Mouse (Mus musculus): ENCODE measurements at regions not wholly inside any gene's neighbourhood (a gene's known extent, or its start where the extent isn't known, plus 50 kb on each side); places are given as distances from the start of the nearest gene placed in this dataset.

DNA sequence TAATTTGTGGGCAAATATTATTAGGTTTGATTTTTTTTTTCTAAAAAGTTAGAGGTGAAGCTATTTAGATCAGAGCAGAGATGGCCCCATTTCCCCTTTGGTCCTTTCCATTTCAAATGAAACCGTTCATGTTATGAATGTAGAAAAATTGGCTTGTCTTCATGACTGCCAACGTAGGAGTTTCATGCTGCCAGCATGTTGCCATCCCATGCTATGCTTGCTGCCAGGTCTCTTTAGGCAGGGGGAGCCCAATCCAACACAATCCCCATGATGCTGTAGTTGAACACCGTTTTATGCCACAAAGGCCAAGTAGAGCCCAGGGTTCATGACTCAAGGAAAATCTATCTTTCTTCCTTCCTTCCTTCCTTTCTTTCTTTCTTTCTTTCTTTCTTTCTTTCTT lies 259.5 kb downstream of the Abcc12 start:
- 84% methylated on average over 3 of the region's 3 CpGs for WGBS
- H3K27me3 ChIP-seq (replicated peaks), result no peaks in the 10 kb centered on the region
- no peaks in the 10 kb centered on the region for H3K4me1 ChIP-seq
- ATAC-seq (ENCODE audit: insufficient read depth, low FRiP score, low read depth), result no peak
- no peak overlapping the region for H3K4me3 ChIP-seq (replicated peaks)
- H3K27ac ChIP-seq, result no peak overlapping the region
- no peaks in the 10 kb centered on the region for H3K9me3 ChIP-seq
- H3K36me3 ChIP-seq, result no peaks in the 10 kb centered on the region
- H3K9ac ChIP-seq, result no peak overlapping the region
- no peak overlapping the region for H3K4me2 ChIP-seq

- no peaks in the 10 kb centered on the region for H3K9me3 ChIP-seq
- no peak overlapping the region for H3K9ac ChIP-seq
- H3K4me1 ChIP-seq, result no peaks in the 10 kb centered on the region
- no peak overlapping the region for H3K27ac ChIP-seq
- no peaks in the 10 kb centered on the region for H3K36me3 ChIP-seq
- H3K27me3 ChIP-seq (replicated peaks), result no peaks in the 10 kb centered on the region
- H3K4me2 ChIP-seq, result no peak overlapping the region
- ATAC-seq (ENCODE audit: insufficient read depth, low FRiP score, low read depth), result no peak
- H3K4me3 ChIP-seq (replicated peaks), result no peak overlapping the region
- 43% methylated on average over 3 of the region's 3 CpGs for WGBS
Measured at GRCm38 (mm10) chr8:86318531-86318930, 262.0 kb downstream of the Abcc12 start.

DNA sequence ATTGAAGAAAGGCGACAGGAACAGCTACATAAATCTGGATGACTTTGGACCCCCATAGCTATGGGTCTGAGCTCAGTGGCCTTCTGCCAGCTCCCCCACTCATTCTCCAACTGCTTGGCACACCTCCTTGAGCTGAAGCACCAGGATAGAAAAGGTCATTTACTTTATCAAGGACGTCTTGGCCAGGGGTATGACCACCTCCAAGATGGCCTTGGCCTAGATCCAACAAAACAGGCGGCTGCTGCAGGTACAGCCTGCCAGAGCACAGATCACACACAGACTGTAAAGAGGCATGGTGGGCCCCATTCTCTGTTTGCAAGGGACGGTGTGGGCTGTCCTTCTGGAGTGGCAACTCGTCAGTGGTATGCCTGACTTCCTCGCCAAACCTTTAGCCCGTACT lies 264.2 kb downstream of the Abcc12 start:
- no peak for ATAC-seq (ENCODE audit: insufficient read depth, low FRiP score, low read depth)
- H3K4me3 ChIP-seq (replicated peaks), result no peak overlapping the region
- H3K27ac ChIP-seq, result no peak overlapping the region
- no peaks in the 10 kb centered on the region for H3K9me3 ChIP-seq
- no peak overlapping the region for H3K4me2 ChIP-seq
- 78% methylated on average over 7 of the region's 7 CpGs for WGBS
- no peaks in the 10 kb centered on the region for H3K4me1 ChIP-seq
- no peaks in the 10 kb centered on the region for H3K36me3 ChIP-seq
- no peak overlapping the region for H3K9ac ChIP-seq
- no peaks in the 10 kb centered on the region for H3K27me3 ChIP-seq (replicated peaks)

DNA sequence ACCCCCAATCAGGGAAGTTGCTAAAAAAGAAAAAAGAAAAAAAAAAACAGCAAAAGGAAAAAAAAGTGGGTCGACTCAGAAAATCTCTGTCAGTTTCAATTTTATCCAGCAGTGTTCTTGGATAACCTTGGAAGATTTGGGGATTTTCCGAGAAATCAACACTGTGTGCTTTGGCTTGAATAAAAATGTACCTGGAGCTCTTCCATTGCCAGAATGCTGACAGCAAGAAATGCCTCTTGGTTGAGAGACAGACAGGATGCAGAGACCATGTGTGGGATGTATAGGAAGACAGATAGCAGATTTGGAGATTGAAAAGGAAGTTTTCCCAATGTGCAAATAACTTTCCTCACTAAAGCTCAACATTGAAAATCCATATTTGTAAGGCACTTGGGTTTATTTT lies 271.0 kb downstream of the Abcc12 start:
- H3K4me3 ChIP-seq (replicated peaks), result no peak overlapping the region
- no peak overlapping the region for H3K27ac ChIP-seq
- H3K36me3 ChIP-seq, result no peaks in the 10 kb centered on the region
- 63% methylated on average over 2 of the region's 2 CpGs for WGBS
- H3K4me2 ChIP-seq, result no peak overlapping the region
- H3K9me3 ChIP-seq, result no peaks in the 10 kb centered on the region
- no peak for ATAC-seq (ENCODE audit: insufficient read depth, low FRiP score, low read depth)
- no peaks in the 10 kb centered on the region for H3K4me1 ChIP-seq
- no peaks in the 10 kb centered on the region for H3K27me3 ChIP-seq (replicated peaks)
- no peak overlapping the region for H3K9ac ChIP-seq

GRCm38 (mm10) chr8:86307339-86307738 lies 273.1 kb downstream of the Abcc12 start:
- Histone ChIP-seq H3K9ac (no peak overlapping the region), H3K27ac (no peak overlapping the region), H3K4me3 (replicated peaks) (no peak overlapping the region), H3K4me1 (no peaks in the 10 kb centered on the region), H3K27me3 (replicated peaks) (no peaks in the 10 kb centered on the region), H3K9me3 (no peaks in the 10 kb centered on the region), H3K4me2 (no peak overlapping the region), H3K36me3 (no peaks in the 10 kb centered on the region)
- 76% methylated on average over 3 of the region's 3 CpGs for WGBS
- ATAC-seq (ENCODE audit: insufficient read depth, low FRiP score, low read depth), result no peak

DNA sequence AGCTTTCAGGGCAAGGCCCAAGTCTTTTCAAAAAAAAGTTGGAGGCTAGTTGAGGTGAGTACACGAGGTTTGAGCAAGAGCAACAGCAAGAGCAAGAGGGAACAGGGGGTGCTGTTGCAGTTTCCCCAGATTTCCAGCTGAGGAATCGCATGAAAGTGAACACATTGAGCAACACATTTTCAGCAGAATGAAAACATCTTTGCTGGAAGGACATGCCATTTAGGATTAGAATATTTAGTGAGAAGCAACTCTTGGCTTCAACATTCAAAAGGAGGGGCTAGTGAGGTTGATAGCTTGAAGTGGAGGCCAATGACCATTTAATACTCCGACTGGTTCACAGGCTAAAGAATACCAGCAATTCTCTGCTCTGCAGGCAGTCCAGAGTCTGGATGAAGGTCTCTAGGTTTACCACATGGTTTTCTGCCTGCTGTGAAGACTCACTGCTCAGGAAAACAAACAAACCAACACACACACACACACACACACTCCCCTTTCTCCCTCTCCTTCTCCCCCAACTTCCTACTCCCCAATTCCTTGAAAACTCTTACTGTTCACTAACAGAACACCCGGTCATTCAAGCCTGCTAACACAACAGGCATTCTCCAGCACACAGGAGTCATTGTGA lies 278.5 kb downstream of the Abcc12 start:
- no peaks in the 10 kb centered on the region for H3K27me3 ChIP-seq (replicated peaks)
- no peak overlapping the region for H3K9ac ChIP-seq
- no peak overlapping the region for H3K27ac ChIP-seq
- no peak overlapping the region for H3K4me3 ChIP-seq (replicated peaks)
- H3K36me3 ChIP-seq, result no peaks in the 10 kb centered on the region
- 49% methylated on average over 4 of the region's 4 CpGs for WGBS
- ATAC-seq (ENCODE audit: insufficient read depth, low FRiP score, low read depth), result no peak
- no peak overlapping the region for H3K4me2 ChIP-seq
- no peaks in the 10 kb centered on the region for H3K4me1 ChIP-seq
- H3K9me3 ChIP-seq, result no peaks in the 10 kb centered on the region

GRCm38 (mm10) chr8:86288713-86289384 lies 291.6 kb downstream of the Abcc12 start:
- 36% methylated on average over 3 of the region's 3 CpGs for WGBS
- Histone ChIP-seq H3K36me3 (no peaks in the 10 kb centered on the region), H3K27me3 (replicated peaks) (no peaks in the 10 kb centered on the region), H3K9ac (no peak overlapping the region), H3K27ac (no peak overlapping the region), H3K4me1 (no peaks in the 10 kb centered on the region), H3K4me3 (replicated peaks) (no peak overlapping the region), H3K9me3 (no peaks in the 10 kb centered on the region), H3K4me2 (no peak overlapping the region)
- ATAC-seq (ENCODE audit: insufficient read depth, low FRiP score, low read depth), result no peak

DNA sequence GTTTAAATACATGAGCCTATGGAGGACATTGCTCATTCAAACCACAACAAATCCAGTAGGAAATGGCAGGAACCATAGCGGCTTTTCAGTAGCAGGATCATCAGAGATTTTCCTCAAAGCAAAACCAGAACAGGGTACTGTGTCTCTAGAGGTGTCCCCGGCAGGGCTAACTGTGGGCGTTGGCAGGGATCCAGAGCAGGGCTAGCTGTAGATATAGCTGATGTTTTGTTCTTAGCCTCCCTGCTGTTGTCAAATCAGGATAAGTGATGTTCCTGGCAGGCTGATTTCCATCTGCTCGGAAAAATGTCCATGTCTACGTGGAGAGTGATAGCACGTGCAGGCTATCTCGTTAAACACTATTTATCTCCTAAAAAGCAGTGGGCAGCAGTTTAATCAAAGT lies 297.6 kb downstream of the Abcc12 start:
- Histone ChIP-seq H3K9ac (no peak overlapping the region), H3K4me3 (replicated peaks) (no peak overlapping the region), H3K27me3 (replicated peaks) (no peaks in the 10 kb centered on the region), H3K9me3 (no peaks in the 10 kb centered on the region), H3K36me3 (no peaks in the 10 kb centered on the region), H3K27ac (no peak overlapping the region), H3K4me2 (no peak overlapping the region), H3K4me1 (no peaks in the 10 kb centered on the region)
- no peak for ATAC-seq (ENCODE audit: insufficient read depth, low FRiP score, low read depth)
- WGBS, result 35% methylated on average over 7 of the region's 7 CpGs

DNA sequence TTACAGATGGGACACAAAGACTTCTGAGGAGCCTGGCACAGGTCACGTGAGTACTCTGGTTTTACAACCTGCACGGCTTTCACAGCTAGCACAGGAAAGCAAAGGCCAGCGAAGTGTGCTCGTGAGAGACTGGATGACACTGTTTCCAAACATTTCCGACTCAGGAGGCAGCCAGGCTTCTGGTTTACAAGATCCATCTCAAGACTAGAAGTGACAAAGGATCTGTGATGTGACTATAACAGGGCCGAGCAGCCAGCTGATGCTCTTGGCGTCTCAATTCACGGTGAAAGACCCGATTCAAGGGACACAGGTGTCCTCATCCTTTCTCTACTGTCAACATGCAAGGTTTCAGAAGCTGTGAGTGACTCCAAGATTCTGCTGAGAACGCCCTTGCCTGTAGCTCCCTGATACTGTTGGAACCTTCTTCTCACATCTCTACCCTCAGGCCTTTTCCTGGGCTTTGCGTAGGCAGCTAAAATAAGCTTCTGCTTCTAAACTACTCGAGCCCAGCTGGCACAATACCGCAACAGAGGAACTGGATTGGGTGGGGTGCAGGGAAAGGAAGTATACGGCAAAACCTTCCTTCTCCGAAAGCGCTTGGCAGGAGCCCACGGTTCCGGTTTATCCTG lies 300.3 kb downstream of the Abcc12 start:
- H3K9ac ChIP-seq, result no peak overlapping the region
- 82% methylated on average over 18 of the region's 18 CpGs for WGBS

GRCm38 (mm10) chr8:86275699-86276098 lies 304.8 kb downstream of the Abcc12 start:
- WGBS, result 77% methylated on average over 4 of the region's 4 CpGs
- Histone ChIP-seq H3K9me3 (no peaks in the 10 kb centered on the region), H3K27me3 (replicated peaks) (no peaks in the 10 kb centered on the region), H3K36me3 (no peaks in the 10 kb centered on the region), H3K4me2 (no peak overlapping the region), H3K4me3 (replicated peaks) (no peak overlapping the region), H3K9ac (no peak overlapping the region), H3K27ac (no peak overlapping the region), H3K4me1 (no peaks in the 10 kb centered on the region)
- no peak for ATAC-seq (ENCODE audit: insufficient read depth, low FRiP score, low read depth)

More for the DNA sequence above, 300.3 kb downstream of the Abcc12 start:
- Histone ChIP-seq H3K9me3 (no peaks in the 10 kb centered on the region), H3K27ac (no peak overlapping the region), H3K27me3 (replicated peaks) (no peaks in the 10 kb centered on the region), H3K4me2 (no peak overlapping the region), H3K4me3 (replicated peaks) (no peak overlapping the region), H3K36me3 (no peaks in the 10 kb centered on the region), H3K4me1 (no peaks in the 10 kb centered on the region)
- no peak for ATAC-seq (ENCODE audit: insufficient read depth, low FRiP score, low read depth)

GRCm38 (mm10) chr8:86273811-86274210 lies 306.7 kb downstream of the Abcc12 start:
- H3K9ac ChIP-seq, result no peak overlapping the region
- no peak overlapping the region for H3K27ac ChIP-seq
- H3K9me3 ChIP-seq, result no peaks in the 10 kb centered on the region
- no peak overlapping the region for H3K4me2 ChIP-seq
- H3K4me1 ChIP-seq, result no peaks in the 10 kb centered on the region
- WGBS, result 53% methylated on average over 3 of the region's 3 CpGs
- no peak overlapping the region for H3K4me3 ChIP-seq (replicated peaks)
- no peaks in the 10 kb centered on the region for H3K27me3 ChIP-seq (replicated peaks)
- H3K36me3 ChIP-seq, result no peaks in the 10 kb centered on the region
- no peak for ATAC-seq (ENCODE audit: insufficient read depth, low FRiP score, low read depth)

DNA sequence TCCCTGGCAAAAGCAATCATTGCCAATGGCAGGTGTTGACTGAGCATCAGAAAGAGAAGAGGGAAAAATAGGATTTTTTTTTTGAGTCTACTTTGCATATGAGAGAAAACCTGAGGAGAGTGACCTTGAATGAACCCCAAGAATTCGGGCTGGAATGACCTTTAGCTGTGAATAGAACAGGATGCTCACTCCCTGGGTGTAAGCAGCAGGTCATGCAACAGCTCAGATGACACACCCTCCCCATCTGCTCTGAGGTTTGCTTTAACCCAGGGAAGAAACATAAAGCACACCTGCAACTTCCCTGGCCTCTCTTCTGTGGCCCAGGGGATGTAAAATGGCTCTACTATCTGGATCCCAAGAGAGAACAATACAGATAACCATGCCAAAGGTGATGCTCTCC lies 307.9 kb downstream of the Abcc12 start:
- no peak overlapping the region for H3K4me3 ChIP-seq (replicated peaks)
- 25% methylated on average over 1 of the region's 1 CpGs for whole genome bisulfite sequencing
- H3K27me3 ChIP-seq (replicated peaks), result no peaks in the 10 kb centered on the region
- H3K9ac ChIP-seq, result no peak overlapping the region
- H3K9me3 ChIP-seq, result no peaks in the 10 kb centered on the region
- no peak overlapping the region for H3K27ac ChIP-seq
- H3K4me2 ChIP-seq, result no peak overlapping the region
- H3K36me3 ChIP-seq, result no peaks in the 10 kb centered on the region
- ATAC-seq (ENCODE audit: insufficient read depth, low FRiP score, low read depth), result no peak
- H3K4me1 ChIP-seq, result no peaks in the 10 kb centered on the region

Data from stomach, embryonic 15.5 days (tissue).